Mouse (Mus musculus): ENCODE results near the gene Itga8. TPM values are rescaled to one million over a fixed set of nuclear protein-coding genes. Genes with fewer than 3 reads are reported as not detected.

Gene Itga8
- total RNA-seq, 2 experiments from 2014 or later = 5.0 to 7.9 TPM

GRCm38 (mm10) chr2:12198214-12198613, 103.5 kb downstream of the Itga8 start:
- DNase-seq = no peak

DNA sequence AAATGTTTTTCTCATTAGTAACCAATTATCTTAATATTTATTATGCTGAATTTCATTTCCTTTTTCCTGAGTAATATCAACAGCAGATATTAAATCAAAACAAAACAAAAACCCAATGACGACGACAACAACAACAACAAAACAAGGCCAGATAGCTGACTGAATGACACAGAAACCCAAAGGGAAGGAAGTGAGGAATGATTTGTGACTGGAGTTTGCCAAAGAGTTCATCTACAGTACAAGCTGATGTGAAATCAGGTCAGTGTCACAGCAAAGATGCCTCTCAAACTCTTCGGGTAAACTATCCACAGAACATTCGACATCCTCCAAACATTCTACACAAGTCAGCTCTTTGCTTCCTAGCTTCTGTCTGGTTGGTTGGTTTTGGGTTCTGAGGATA, 104.0 kb downstream of the Itga8 start:
- no peak for DNase-seq

DNA sequence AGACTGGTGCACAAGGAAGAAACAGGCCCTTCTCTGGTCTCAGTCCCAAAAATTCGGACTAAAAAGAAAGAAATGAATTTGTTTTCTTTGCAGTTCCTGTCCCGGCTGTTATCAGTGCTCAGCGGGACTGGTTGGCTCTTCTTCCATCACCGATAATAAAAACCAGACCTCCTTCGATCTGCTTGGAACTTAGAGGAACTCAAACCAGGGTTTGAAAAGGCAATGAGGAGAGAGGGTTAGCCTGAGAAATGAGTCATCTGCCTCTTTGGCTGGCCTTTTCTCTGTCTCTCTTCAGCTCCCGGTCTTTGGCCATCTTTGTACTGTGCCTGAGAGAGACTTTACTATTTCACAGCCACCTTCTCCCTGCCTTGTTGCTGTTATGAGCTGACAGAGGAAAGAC, 112.7 kb downstream of the Itga8 start:
- no peak for DNase-seq

DNA sequence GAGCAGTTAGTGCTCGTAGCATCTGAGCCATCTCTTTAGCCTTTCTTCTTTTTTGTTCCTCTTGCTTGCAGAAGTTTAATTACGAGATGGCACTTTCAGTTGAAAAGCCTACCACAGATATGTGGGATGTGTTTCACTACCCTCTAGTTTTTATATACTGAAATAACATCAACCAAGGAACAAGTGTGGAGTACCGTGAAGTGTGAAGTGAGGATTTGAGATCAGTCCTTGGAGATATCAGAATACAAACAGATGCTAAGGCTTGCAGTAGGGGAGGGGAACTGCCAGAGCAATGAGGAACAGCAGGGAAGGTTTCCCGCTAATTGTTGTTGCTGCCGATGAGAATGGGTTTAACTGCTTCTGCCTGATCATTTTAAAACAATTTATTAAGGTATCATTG, 114.1 kb downstream of the Itga8 start:
- no peak for DNase-seq

GRCm38 (mm10) chr2:12182402-12182948, 119.2 kb downstream of the Itga8 start:
- DNase-seq = no peak

- DNase-seq = no peak
Measured at GRCm38 (mm10) chr2:12180635-12181034, 121.1 kb downstream of the Itga8 start.

DNA sequence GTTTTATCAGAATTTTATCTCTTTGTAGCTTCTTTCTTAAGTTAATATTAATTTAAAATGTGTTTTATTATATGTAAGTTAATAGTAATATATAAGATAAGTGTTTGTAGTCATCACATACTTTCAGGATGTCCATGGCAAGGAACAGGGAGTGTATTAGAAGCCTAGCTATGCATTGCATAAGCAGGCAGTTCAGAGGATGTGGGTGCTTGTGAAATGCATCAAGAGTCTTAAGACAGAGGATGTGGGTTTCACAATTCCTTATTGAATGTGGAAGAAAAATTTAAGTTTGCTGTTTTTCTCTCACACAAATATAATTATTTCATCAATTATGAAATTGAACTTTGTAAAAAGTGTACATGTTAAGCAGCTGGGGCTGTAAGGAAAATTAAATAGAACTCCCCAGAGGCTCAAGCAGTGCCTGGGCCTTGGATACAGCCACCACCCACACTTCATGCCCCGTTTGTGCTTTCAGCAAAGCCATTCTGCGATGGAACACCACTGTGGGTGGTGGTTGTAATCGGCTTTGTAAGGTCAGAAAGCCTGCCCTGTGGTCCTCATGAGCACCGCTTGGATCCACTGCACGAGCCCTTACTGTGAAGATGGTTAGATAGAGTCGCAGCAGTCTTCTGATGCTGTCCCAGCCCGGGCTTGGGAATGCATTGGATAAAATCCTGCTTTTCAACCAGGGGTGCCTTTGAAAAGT, 126.8 kb downstream of the Itga8 start:
- DNase-seq = no peak

- no peak for DNase-seq
Measured at GRCm38 (mm10) chr2:12170221-12170620, 131.5 kb downstream of the Itga8 start.

- peak; percentile 9 for DNase-seq
Measured at GRCm38 (mm10) chr2:12160486-12160885, 141.2 kb downstream of the Itga8 start.

- DNase-seq = no peak
Measured at GRCm38 (mm10) chr2:12157001-12157400, 144.7 kb downstream of the Itga8 start.

- DNase-seq = no peak
Measured at GRCm38 (mm10) chr2:12156401-12156800, 145.3 kb downstream of the Itga8 start.

DNA sequence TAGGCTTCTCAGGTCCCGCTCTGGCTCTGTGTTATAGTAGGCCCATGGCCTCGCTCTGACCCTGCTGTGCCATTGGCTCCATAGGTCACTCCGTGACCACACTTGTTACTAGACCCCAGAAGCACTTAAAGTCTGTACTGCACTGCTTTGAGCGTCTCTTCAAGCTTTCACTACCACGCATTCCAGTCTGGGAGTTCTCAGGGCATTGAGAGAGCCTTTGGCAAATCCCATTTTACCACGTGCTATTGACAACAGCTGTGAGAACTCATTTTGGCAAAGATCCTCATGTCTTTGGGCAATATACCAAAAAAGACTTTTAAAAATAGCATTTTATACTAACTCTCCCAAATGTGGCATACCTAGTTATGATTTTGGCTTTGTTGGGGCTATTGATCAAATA, 147.0 kb downstream of the Itga8 start:
- DNase-seq = no peak

DNA sequence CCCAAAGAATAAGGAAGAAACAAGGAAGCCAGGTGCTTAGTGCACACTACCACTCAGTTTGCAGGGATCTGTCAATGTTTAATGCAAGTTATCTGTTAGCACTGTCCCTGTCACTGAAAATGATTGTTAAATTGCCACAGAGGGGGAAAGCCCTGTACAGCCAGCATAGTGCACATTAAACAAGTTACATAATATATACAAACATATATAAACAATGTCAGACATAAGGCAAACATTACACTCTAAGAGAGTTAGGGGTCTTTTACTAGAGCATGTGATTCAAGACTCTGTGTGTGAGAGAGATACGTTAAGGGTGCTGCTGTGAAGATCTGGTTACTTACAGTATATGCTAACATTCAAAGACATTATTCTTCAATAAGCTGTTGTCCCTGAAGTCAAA, 148.2 kb downstream of the Itga8 start:
- no peak for DNase-seq

- no peak for DNase-seq
Measured at GRCm38 (mm10) chr2:12147902-12148301, 153.8 kb downstream of the Itga8 start.

GRCm38 (mm10) chr2:12146612-12147011, 155.1 kb downstream of the Itga8 start:
- peak; percentile 8 for DNase-seq

GRCm38 (mm10) chr2:12138765-12139368, 162.9 kb downstream of the Itga8 start:
- no peak for DNase-seq

DNA sequence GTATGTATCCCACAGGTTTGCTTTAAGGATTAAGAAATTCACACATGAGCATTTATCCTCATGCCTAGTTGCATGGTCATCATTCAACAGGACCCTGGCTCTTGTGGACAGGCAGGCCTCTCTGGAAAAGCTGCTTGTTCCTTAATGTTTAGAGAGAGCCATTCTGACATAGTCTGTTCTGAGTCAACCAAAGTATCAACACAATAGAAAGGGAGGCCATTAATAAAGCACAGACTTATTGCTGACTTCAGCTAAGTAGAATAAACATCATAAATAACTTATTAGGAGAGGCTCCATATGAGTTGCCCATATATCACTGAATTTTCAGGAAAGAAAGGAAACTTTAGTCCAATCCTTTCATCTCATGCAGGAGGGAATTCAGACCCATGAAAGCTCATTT, 175.1 kb downstream of the Itga8 start:
- DNase-seq = no peak

- DNase-seq = no peak
Measured at GRCm38 (mm10) chr2:12115479-12115878, 186.2 kb downstream of the Itga8 start.

- DNase-seq = no peak
Measured at GRCm38 (mm10) chr2:12109306-12109705, 192.4 kb downstream of the Itga8 start.

DNA sequence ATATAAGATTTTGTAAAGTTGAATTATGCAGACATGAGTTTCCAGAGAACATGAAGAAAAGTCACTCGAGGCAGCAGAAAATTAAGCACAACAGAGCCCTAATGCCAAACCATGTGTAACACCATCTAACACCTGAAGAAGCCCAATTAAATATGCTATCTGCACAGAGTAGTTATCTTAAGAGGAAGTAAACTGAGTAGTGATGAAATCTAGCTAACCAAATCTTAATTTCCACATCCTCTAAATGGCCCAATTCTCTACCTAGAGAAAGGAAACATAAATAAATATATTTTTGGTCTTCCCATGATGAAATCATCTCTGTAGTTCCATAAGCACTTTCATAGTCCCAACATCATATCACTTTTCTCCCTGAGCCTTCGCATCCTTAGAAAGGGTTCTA, 193.4 kb downstream of the Itga8 start:
- no peak for DNase-seq

GRCm38 (mm10) chr2:12107265-12107664, 194.5 kb downstream of the Itga8 start:
- DNase-seq = no peak

DNA sequence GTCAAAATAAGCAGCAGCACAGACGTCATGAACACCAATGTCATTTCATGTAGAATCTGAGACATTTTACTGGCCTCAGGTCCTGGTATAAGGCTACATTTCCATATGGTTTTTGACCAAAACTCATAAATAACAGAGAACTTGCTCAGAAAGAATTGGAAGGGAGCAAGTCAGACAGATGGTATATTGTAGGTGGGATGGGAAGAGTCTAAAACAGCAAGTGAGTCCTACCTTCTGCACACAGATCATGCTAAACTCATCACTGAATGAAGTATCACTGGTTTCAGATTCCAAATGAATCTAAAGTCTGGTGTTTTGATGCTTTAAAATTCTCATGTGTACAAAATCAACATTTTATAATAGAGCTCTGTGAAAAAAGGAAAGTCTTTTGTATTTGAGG, 198.5 kb downstream of the Itga8 start:
- no peak for DNase-seq

DNA sequence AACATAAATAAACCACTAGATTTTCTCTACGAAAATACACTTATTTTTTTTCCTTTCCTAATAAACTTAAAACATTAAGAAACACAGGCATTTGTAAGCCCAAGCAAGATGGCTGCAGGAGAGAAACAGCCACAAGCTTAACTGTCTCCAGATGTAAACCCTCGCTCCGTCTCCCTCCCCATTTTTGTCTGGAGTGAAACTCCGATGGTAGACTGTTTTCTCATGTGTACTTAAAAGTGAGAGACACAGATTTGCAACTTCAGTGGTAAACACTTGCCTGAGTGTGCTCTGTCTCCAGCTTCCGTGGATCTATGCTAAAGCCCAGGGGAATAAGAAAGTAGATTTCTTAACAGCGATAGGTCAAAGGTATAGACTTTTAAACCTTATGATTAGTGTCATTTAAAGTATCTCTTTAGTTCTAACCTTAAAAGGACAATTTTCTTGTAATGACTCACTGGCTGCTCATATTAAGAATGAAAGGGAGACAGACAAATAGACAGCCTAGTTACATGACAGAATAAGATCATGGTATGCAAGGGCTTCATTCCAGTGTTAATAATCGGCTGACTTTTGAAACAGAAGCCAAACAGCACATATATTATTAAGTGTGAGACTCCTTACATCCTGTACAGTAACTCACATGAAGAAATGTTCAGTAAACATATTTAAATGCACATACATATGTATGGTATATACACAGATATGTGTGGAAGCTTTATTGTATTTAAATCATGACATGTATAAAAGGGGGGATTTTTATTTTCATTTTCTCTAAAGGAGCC, 209.3 kb downstream of the Itga8 start:
- no peak for DNase-seq
